Mouse (Mus musculus) small intestine, adult 2 months (tissue): ENCODE data around the gene Sntb2. TPM values are rescaled to one million over a fixed set of nuclear protein-coding genes. Genes with fewer than 3 reads are reported as not detected.
A peak's percentile ranks its signal among the peaks of the same experiment; 100 is the strongest.
"Not testable (repeated sequence)": the region's sequence is repeated elsewhere in the genome, so short reads cannot be mapped to it uniquely, and the experiment has no call there.

Experiments used
- H3K27ac ChIP-seq: fragments of 200-500 bp; 2 replicates; pipeline ENCODE4 v1.5.1; 2012; ENCODE audit warnings: low read depth, low read length, control low read depth, inconsistent platforms; ENCODE audit not compliant: insufficient read depth
- H3K27me3 ChIP-seq: fragments of 200-500 bp; 2 replicates; pipeline ENCODE4 v1.6.1; 2012; ENCODE audit warnings: mild to moderate bottlenecking, moderate library complexity, low read length, inconsistent platforms; ENCODE audit not compliant: control insufficient read depth, insufficient read depth
- H3K36me3 ChIP-seq: fragments of 200-500 bp; 2 replicates; pipeline ENCODE4 v1.6.1; 2012; ENCODE audit warnings: mild to moderate bottlenecking, low read length, control low read depth, inconsistent platforms; ENCODE audit not compliant: control insufficient read depth, insufficient read depth
- H3K4me1 ChIP-seq: fragments of 200-500 bp; 2 replicates; pipeline ENCODE4 v1.6.1; 2012; ENCODE audit warnings: low read length, inconsistent platforms, mixed read lengths; ENCODE audit not compliant: control insufficient read depth, insufficient read depth, insufficient read length
- H3K4me3 ChIP-seq: fragments of 200-500 bp; 2 replicates; pipeline ENCODE4 v1.5.1; 2012; ENCODE audit warnings: low read depth, mild to moderate bottlenecking, control low read depth, inconsistent platforms, low read length, moderate library complexity
- CTCF ChIP-seq: fragments of 200-500 bp; IDR thresholded peaks from 2 replicates; pipeline ENCODE4 v1.5.1; 2012; ENCODE audit warnings: low read depth, mild to moderate bottlenecking, control low read depth, inconsistent platforms, low read length, moderate library complexity, mixed read lengths; ENCODE audit not compliant: insufficient replicate concordance, insufficient read length; ENCODE audit errors: extremely low read depth
- POLR2A ChIP-seq: fragments of 200-500 bp; IDR thresholded peaks from 2 replicates; pipeline ENCODE4 v1.6.1; 2012; ENCODE audit warnings: low read depth, mild to moderate bottlenecking, control low read depth, inconsistent platforms, low read length, moderate library complexity
- WGBS: fragments of 180-500 bp; shearing (Covaris S2); methylation state at CpG from one replicate; pipeline ENCODE4 v1.1.7; 2018; 5-methylcytosine and 5-hydroxymethylcytosine counted together
- polyA plus RNA-seq: library from polyadenylated mRNA; depleted of rRNA; stranded (reverse); fragments of >200 nt; gene quantifications from 2 replicates; pipeline ENCODE4 v1.2.3, GENCODE M21; 2012

Sntb2 gene
- polyA plus RNA-seq, 1 experiment = 2.7 TPM

DNA sequence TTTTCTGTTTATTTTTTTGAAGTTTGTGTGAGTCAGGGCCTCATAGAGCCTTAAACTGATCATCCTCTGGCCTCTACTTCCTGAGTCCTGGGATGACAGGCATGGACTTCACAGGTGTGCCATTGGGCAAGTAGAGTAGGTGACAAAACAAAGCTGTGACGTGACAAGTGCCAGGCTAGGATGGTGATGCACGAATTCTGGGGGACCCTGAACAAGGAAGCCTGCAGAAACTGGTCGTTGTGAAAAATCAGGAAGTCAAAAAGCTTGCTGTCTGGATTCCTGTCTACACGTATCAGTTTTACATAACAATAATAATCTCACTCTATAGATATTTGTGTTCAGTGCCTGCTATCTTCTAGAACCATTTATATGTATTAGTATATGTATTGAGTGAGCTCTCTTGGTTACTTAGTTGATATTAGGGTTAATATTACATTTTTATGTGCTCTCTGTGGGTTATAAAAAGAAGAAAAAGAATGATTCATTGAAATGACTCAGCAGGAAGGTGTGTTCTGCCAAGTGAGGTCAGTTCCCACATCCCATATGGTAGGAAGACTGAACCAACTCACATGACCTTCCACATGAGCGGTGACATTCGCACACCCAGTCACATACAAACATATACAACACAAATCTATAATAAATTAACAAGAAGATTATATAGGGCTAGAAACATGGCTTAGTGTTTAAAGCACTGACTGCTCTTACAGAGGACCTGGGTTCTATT is 37.2 kb downstream of the Sntb2 start:
- H3K4me3 ChIP-seq = no peak overlapping the region
- no peaks in the 10 kb centered on the region for H3K36me3 ChIP-seq
- peaks cover 2% of the 10 kb centered on the region; the same call in 1 of the 2 replicates for H3K4me1 ChIP-seq
- TF ChIP-seq CTCF = no peak
- TF ChIP-seq POLR2A = no peak
- WGBS = 57% methylated on average over 6 of the region's 6 CpGs
- peak overlapping the region; percentile 23; the same call in 1 of the 2 replicates for H3K27ac ChIP-seq
- H3K27me3 ChIP-seq = no peaks in the 10 kb centered on the region

DNA sequence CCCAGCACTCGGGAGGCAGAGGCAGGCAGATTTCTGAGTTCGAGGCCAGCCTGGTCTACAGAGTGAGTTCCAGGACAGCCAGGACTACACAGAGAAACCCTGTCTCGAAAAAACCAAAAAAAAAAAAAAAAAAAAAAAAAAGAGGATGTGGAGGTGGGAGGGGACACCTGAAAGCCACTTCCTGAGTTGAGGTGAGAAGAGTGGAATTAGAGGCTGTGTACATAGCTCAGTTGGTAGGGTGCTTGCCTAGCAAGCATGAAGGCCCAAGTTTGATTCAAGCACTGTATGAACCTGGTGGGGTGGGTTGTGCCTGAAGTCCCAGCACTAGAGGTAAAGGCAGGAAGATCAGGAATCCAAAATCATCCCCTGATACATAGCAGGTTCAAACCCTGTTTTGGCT is 38.0 kb downstream of the Sntb2 start:
- H3K4me1 ChIP-seq, H3K27ac ChIP-seq, H3K27me3 ChIP-seq, H3K36me3 ChIP-seq, H3K4me3 ChIP-seq: not testable (repeated sequence)
- 71% methylated on average over 3 of the region's 3 CpGs for whole genome bisulfite sequencing

DNA sequence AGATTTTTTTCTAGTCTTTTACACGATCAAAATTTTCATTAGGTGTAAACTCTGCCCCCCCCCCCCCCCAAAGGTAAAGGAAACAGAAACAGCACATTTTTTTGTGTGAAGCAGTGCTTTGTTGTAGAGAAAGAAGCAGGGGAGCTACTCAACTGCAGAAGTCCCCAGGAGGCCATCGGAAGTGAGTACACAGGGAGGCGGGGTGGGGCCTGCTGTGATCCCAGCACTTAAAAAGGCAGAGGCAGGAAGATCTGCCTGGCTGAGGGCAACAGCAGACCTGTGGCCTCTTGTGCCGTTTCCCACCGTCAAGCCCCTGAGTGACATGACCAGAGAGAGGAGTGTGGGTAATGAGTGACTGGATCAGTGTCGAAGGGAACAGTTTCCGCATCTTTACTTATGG is 39.2 kb downstream of the Sntb2 start:
- Histone ChIP-seq H3K36me3 (no peaks in the 10 kb centered on the region), H3K27me3 (no peaks in the 10 kb centered on the region), H3K4me1 (peaks cover 2% of the 10 kb centered on the region; the same call in 1 of the 2 replicates), H3K4me3 (no peak overlapping the region), H3K27ac (no peak overlapping the region)
- TF ChIP-seq CTCF = no peak
- TF ChIP-seq POLR2A = no peak
- 81% methylated on average over 7 of the region's 7 CpGs for WGBS

DNA sequence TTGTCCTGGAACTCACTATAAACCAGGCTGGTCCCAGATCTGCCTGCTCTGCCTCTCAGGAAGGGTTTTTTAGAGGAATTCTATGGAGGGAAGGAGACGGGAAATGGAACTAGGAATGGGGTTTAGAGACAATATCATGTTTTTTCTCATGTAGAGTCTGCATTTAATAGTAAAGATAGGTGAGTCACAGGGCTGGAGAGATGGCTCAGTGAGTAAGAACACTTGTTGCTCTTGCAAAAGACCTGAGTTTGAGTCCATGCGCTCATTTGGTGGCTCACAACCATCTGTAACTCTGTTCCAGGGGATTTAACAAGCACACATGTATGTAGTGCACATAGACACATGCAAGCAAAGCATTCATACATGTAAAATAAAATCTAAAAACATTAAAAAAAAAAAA is 40.2 kb downstream of the Sntb2 start:
- H3K27ac ChIP-seq = no peak overlapping the region
- H3K4me1 ChIP-seq = peaks cover 2% of the 10 kb centered on the region; the same call in 1 of the 2 replicates
- TF ChIP-seq POLR2A = no peak
- TF ChIP-seq CTCF = no peak
- H3K27me3 ChIP-seq = no peaks in the 10 kb centered on the region
- WGBS = 95% methylated on average over 2 of the region's 2 CpGs
- H3K36me3 ChIP-seq = no peaks in the 10 kb centered on the region
- H3K4me3 ChIP-seq = no peak overlapping the region

DNA sequence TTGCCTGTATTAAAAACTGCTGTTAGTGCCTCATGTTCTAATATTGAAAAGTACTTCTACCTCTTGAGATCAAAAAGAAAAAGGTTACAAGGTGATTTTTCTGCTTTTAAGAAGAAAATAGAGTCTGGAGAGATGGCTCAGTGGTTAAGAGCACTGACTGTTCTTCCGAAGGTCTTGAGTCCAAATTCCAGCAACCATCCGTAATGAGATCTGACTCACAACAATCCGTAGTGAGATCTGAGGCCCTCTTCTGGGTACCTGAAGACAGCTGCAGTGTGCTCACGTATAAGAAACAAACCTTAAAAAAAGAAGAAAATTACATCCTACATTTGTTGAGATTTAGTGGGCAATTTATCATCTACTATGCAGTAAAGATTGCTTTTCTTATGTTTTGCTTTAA is 40.9 kb downstream of the Sntb2 start:
- no peak for TF ChIP-seq POLR2A
- TF ChIP-seq CTCF = no peak
- no peaks in the 10 kb centered on the region for H3K36me3 ChIP-seq
- WGBS = 43% methylated on average over 4 of the region's 4 CpGs

DNA sequence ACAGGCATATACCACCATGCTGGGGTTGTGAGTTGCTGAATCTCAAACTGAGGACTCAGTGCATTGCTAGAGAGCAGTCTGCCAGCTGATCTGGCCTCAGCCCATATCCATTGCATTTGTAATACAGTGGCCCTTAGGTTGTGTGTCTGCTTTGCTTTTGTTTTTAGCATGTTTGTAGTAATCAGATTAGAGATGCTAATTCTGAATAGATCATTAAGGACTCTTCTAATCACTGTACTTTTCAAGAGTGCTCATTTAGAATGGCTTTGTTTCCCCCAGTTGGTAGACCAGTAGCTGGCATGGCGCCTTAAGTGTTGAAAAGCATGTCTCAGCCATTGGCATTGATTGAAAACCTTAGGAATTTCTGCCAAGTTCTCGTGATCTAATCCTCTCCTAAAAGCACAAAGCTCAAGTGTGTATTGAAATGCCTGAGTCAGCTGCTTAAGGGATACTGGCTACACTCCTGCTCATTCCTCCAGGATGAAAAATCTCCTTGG is 43.3 kb downstream of the Sntb2 start:
- no peak overlapping the region for H3K4me3 ChIP-seq
- no peak overlapping the region for H3K27ac ChIP-seq
- no peaks in the 10 kb centered on the region for H3K36me3 ChIP-seq
- no peaks in the 10 kb centered on the region for H3K27me3 ChIP-seq
- 57% methylated on average over 2 of the region's 2 CpGs for WGBS
- TF ChIP-seq POLR2A (no peak), CTCF (no peak)
- H3K4me1 ChIP-seq = no peaks in the 10 kb centered on the region

More for the DNA sequence above, 40.9 kb downstream of the Sntb2 start:
- Histone ChIP-seq H3K27ac (no peak overlapping the region), H3K27me3 (no peaks in the 10 kb centered on the region), H3K4me1 (peaks cover 2% of the 10 kb centered on the region; the same call in 1 of the 2 replicates), H3K4me3 (no peak overlapping the region)

DNA sequence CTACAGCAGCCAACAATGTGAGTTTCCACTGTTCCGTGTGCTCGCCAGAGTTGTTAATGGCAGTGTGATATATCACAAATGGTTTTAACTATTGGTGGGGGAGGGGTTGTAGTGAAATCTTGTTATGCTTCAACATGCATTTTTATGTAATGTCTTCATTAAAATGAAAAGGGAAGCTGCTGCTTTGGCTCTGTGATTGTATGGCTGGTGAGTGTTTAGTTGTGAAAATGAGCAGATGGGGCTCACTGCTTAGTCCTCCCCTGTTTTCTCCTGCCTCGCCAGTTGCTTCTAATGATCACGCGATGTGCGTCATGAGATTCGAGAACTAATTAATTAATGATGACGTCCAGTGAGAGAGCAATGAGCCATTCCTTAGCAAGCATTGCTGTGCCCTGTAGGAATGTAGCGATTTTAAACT is 49.9 kb downstream of the Sntb2 start:
- no peaks in the 10 kb centered on the region for H3K4me1 ChIP-seq
- WGBS = 88% methylated on average over 9 of the region's 9 CpGs
- H3K27me3 ChIP-seq = no peaks in the 10 kb centered on the region
- H3K36me3 ChIP-seq = no peaks in the 10 kb centered on the region
- no peak overlapping the region for H3K27ac ChIP-seq
- H3K4me3 ChIP-seq = no peak overlapping the region
- TF ChIP-seq CTCF (no peak), POLR2A (no peak)
